Mouse (Mus musculus) cerebellum, adult (tissue): ENCODE results near the gene Prss21.
"Not testable (repeated sequence)": the region's sequence is repeated elsewhere in the genome, so short reads cannot be mapped to it uniquely, and the experiment has no call there.

Experiments
- ATAC-seq: cut with Nextera tagmentation; 2 replicates; pipeline ENCODE4 v1.9.2; 2017; ENCODE audit warnings: mild to moderate bottlenecking, moderate library complexity, mixed read lengths; ENCODE audit not compliant: insufficient number of reproducible peaks, low FRiP score, low TSS enrichment

Gene Prss21

DNA sequence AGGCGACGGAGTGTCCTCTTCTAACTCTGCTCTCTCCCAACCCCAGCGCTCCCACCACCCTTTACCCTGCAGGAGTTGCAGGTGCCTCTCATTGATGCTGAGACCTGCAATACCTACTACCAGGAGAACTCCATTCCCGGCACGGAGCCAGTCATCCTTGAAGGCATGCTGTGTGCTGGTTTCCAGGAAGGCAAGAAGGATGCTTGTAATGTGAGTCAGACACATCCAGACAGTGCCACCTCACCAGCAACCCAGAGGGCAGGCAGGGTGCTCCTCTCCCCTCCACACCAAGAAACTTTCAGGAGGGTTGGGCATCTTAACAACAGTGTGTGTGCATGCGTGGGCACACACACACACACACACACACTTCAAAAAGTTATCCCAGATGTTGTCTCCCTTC lies 10.7 kb upstream of the Prss21 start:
- ATAC-seq: no peak

DNA sequence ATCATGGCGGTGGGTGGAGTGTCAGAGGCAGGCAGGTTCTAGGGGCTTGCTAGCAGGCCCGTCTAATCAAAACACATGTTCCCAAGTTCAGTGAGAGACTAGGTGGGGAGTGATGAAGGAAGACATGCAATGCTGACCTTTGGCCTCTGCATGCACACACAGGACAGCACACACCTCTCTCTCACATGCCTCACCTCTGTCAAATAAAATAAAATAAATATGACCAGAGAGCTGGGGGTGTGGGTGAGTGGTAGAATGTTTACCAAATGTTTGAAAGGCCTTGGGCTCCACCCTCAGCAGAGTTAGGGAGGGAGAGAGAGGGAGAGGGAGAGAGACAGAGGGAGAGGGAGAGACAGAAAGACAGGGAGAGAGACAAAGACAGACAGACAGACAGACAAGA lies 9.9 kb upstream of the Prss21 start:
- ATAC-seq: no peak

DNA sequence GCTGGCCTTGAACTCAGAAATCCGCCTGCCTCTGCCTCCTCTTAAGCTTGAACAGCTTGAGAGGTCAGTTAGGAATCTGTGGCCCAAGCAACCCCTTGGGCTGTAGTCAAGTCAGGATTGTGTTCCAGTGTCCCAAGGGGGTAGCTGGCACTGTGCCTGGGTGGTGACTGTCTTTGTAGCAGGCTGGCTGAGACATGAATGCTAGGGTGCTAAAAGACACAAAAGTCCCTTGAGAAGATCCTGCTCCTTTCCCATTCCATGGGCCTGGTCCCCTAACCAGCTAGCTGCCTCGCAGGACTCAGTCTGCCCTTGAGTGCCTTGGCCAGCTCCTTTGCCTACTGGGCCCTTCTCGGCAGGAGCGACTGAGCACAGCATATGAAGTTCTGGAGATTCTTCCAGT lies 4.9 kb upstream of the Prss21 start:
- ATAC-seq: no peak

DNA sequence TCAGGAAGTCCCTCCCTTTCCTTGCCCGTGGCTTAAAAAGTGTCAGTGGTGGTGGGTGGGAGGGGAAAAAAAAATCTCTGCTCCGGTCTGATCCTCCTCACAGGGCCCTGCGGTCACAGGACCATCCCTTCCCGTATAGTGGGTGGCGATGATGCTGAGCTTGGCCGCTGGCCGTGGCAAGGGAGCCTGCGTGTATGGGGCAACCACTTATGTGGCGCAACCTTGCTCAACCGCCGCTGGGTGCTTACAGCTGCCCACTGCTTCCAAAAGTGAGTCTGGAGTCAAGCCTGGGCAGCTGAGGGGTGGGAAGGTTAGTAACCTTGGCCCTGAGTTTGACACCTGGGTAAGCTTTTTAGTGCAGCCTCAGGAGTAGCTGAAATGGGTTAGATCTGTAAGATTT lies 657 bp downstream of the Prss21 start:
- ATAC-seq: no peak

DNA sequence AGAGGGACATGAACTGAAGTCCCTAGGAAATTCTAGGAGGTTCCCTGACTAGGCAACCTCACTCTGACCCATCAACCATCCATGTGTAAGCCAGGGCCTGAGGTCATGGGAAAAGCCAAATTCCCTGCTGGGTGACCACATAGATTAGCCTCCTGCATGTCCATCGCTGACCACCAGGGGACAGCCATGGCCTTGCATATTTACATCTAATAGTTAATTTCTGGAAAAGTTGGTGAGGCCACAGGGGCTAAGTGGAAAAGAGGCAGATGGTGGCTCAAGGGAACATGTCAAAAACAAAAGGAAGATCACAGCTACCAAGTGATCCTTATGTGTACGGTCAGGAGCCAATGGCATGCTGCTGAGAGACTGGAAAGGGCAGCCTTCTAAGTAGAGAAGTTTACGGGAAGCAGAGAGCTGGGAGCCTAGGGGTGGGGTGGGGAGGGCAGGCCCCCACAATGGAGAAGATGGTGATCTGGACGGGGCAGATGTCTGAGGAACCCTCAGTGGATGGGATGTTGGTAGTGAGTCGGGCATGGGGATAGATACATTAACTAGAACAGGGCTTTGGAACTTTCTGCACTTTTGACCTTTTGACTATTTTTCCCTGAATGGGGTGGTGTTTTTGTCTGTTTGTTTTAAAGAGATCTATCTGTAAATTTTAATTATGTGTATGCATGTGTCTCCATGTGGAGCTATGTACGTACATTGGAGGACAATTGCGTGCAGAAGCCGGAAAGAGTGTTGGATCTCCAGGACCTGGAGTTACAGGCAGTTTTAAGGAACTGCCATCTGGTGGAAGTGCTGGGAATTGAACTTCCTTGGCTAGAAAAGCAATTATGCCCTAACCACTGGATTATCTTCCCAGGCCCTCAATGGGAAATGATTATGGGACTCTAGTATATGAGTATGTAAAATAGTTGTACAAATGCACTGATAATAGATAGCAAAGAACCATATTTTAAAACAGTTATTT lies 6.3 kb downstream of the Prss21 start:
- ATAC-seq: no peak

DNA sequence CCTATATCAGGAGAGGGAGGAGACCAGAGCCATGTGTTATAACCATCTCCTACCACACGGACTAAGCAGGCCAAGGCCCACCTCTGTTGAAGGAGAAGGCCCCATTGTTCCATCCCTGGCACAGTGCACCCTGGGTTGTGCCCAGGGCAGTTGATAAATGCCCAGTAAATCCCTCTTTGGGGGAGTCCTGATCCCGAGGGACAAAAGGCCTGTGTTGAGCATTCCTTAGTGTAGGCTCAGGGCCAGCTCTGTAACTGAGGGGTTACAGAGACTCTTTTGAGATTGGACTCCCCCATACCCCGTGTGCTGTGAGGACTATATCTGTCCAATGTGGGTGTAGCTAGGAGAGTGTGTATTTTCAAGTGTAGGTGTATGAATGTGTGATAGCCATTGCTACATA lies 8.9 kb downstream of the Prss21 start:
- no peak for ATAC-seq

DNA sequence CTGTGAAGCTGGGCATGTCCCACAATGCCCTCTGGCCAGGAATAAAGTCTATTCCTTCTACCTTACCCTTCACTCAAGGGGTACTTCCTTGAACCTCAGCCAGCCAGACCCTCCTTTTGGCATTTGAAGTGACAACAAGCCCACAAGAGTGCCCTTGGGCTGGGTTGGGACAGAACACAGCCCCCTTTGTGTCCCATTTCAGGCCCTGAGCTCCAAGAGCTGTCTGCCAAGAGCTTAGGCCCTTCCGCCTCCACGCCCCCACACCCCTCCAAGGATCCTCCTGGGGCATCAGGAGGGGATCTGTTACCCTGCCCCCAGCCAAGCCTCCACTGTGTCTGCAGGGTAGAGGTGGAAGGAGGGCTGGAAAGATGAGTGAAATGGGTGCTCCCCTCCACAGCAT lies 9.3 kb downstream of the Prss21 start:
- ATAC-seq: no peak

DNA sequence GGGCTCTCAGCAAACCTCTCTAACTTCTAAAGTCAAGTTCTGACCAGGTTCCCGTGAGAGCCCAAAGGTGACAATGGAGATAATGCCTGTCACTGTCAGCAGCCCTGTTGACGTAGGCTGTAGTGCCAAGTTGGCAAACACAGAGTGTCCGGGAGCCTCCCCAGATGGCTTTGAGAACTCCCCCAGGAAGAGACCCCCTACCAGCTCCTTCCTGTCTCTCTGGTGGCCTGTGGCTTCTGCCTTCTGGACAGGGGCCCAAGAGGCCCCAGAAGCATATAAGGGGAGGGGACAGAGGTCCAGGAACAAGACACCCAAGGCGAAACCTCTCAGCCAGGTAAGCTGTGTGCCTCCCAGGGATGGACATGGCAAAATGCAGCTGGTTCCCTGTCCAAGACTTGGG lies 12.7 kb downstream of the Prss21 start, which contains the start of the genes Dcpp1 and Dcpp2:
Gene Dcpp1, plus strand, starts transcription at position 301 of the 400 bp plus-strand sequence.
Gene Dcpp2, plus strand, starts transcription at position 305 of the 400 bp plus-strand sequence.
- ATAC-seq: not testable (repeated sequence)

DNA sequence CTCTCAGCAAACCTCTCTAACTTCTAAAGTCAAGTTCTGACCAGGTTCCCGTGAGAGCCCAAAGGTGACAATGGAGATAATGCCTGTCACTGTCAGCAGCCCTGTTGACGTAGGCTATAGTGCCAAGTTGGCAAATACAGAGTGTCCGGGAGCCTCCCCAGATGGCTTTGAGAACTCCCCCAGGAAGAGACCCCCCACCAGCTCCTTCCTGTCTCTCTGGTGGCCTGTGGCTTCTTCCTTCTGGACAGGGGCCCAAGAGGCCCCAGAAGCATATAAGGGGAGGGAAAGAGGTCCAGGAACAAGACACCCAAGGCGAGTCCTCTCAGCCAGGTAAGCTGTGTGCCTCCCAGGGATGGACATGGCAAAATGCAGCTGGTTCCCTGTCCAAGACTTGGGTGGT lies 49.3 kb downstream of the Prss21 start, which contains the start of gene Dcpp3:
Gene Dcpp3, plus strand, starts transcription at position 301 of the 400 bp plus-strand sequence.
- not testable (repeated sequence) for ATAC-seq
